Mouse (Mus musculus): ENCODE results near the gene Krtap1-3. TPM values are rescaled to one million over a fixed set of nuclear protein-coding genes. Genes with fewer than 3 reads are reported as not detected.

The Krtap1-3 gene
- total RNA-seq, 2 experiments from 2014 or later, result not detected

DNA sequence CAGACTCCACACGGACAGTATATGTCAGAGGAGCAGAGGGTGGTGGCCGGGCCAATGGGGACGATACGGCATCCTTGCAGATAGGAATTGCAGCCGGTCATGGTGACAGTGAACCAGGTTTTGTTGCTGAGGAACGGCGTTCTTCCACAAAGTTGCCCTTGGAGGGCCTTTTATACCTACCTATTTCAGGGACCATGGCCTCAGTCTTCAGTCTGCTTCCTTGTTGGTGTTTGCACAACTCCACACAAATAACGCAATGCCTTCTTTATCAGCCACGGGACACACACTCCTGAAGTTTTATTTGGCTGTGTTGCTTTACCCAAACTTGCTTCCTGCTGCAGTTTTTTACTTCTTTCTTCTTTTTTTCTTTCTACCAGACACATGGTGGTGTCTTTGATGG, 31.8 kb downstream of the Krtap1-3 start, which contains the start of gene Gm11939:
Gene Gm11939, minus strand, starts transcription at position 101 of the 400 bp plus-strand sequence.
- ATAC-seq (replicated peaks; ENCODE audit: poor library complexity), result no peak

GRCm38 (mm10) chr11:99557976-99558745, 33.0 kb downstream of the Krtap1-3 start:
- ATAC-seq (replicated peaks; ENCODE audit: poor library complexity), result no peak

GRCm38 (mm10) chr11:99556753-99557152, 34.4 kb downstream of the Krtap1-3 start, which contains the start of gene Krtap3-2:
Gene Krtap3-2 (minus strand): TSS chr11:99556853.
- ATAC-seq (replicated peaks; ENCODE audit: poor library complexity), result no peak

DNA sequence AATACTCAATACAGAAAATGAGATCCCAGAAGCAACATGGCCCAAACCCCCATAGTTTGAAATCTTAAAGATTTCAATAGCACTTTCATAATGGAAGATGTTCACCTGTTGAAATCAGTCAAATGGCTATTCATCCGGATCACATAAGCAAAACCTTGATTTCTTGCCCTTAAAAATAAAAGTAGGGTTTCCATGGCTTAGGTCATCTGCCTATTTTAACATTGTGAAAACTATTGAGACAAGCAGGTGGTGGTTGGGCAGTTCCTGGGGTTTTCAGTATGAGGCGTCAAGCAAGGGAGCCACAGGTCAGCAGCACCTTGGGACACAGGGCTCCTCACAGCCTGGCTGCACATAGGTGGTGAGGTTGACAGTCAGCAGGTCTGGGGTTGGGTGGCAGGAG, 34.9 kb downstream of the Krtap1-3 start:
- ATAC-seq (replicated peaks; ENCODE audit: poor library complexity), result no peak

- ATAC-seq (replicated peaks; ENCODE audit: poor library complexity), result no peak
These were observed 40.4 kb downstream of the Krtap1-3 start, which contains the start of gene Krtap3-3 for GRCm38 (mm10) chr11:99550765-99551164. Gene Krtap3-3 (minus strand): TSS chr11:99550865.

DNA sequence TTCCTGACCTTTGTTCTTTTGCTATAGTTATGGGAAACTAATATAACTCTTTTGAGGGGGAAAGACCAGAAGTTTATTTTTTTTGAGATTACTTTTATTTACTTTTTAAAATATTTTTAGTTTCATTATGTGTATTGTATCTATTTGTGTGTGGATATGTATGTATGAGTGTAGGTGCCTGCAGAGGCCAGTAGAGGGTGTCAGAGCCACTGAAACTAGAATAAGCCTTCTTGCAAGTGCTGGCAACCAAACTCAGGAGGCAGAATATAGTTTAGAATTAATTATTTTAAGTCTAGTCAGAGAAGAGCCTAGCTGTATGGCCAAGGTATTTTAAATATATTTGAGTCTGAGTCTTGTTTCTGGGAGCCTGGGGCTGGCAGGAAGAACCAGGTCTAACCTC, 43.2 kb downstream of the Krtap1-3 start:
- no peak for ATAC-seq (replicated peaks; ENCODE audit: poor library complexity)

Other genes starting within 250 kb of the Krtap1-3 start
Only the 30 nearest of the 36 such genes appear.
- gene Krt10, start 202.0 kb downstream of the Krtap1-3 start, total RNA-seq (2015), result 2.3 and 7.2 TPM in 2 replicates
- gene Krt10, start 202.0 kb downstream of the Krtap1-3 start, total RNA-seq (2017), result 0.47 TPM in 1 of 2 replicates, not detected in the other
- gene Krt12, start 169.1 kb downstream of the Krtap1-3 start, total RNA-seq (2015), result not detected in 2 replicates
- gene Krt12, start 169.1 kb downstream of the Krtap1-3 start, total RNA-seq (2017), result not detected in 2 replicates
- gene Krt20, start 153.2 kb downstream of the Krtap1-3 start, total RNA-seq (2015), result not detected in 2 replicates
- gene Krt20, start 153.2 kb downstream of the Krtap1-3 start, total RNA-seq (2017), result not detected in 2 replicates
- gene Krt23, start 98.2 kb downstream of the Krtap1-3 start, total RNA-seq (2015), result not detected in 2 replicates
- gene Krt23, start 98.2 kb downstream of the Krtap1-3 start, total RNA-seq (2017), result not detected in 2 replicates
- not detected in 2 replicates for gene Krt39, start 70.0 kb downstream of the Krtap1-3 start, total RNA-seq (2015)
- gene Krt39, start 70.0 kb downstream of the Krtap1-3 start, total RNA-seq (2017), result not detected in 2 replicates
- gene Krt40, start 48.2 kb downstream of the Krtap1-3 start, total RNA-seq (2015), result not detected in 2 replicates
- gene Krt40, start 48.2 kb downstream of the Krtap1-3 start, total RNA-seq (2017), result not detected in 2 replicates
- gene Krtap3-3, start 40.5 kb downstream of the Krtap1-3 start, total RNA-seq (2015), result not detected in 2 replicates
- gene Krtap3-3, start 40.5 kb downstream of the Krtap1-3 start, total RNA-seq (2017), result not detected in 2 replicates
- gene Krtap3-2, start 34.5 kb downstream of the Krtap1-3 start, total RNA-seq (2015), result not detected in 2 replicates
- gene Krtap3-2, start 34.5 kb downstream of the Krtap1-3 start, total RNA-seq (2017), result not detected in 2 replicates
- not detected in 2 replicates for gene Gm11939, start 31.9 kb downstream of the Krtap1-3 start, total RNA-seq (2015)
- gene Gm11939, start 31.9 kb downstream of the Krtap1-3 start, total RNA-seq (2017), result not detected in 2 replicates
- not detected in 2 replicates for gene Krtap3-1, start 24.7 kb downstream of the Krtap1-3 start, total RNA-seq (2015)
- gene Krtap3-1, start 24.7 kb downstream of the Krtap1-3 start, total RNA-seq (2017), result not detected in 2 replicates
- not detected in 2 replicates for gene Krtap1-5, start 10.3 kb downstream of the Krtap1-3 start, total RNA-seq (2015)
- not detected in 2 replicates for gene Krtap1-5, start 10.3 kb downstream of the Krtap1-3 start, total RNA-seq (2017)
- not detected in 2 replicates for gene Krtap1-4, start 7.7 kb downstream of the Krtap1-3 start, total RNA-seq (2015)
- not detected in 2 replicates for gene Krtap1-4, start 7.7 kb downstream of the Krtap1-3 start, total RNA-seq (2017)
- gene Krtap9-3, start 6.8 kb upstream of the Krtap1-3 start, total RNA-seq (2015), result not detected in 2 replicates
- gene Krtap9-3, start 6.8 kb upstream of the Krtap1-3 start, total RNA-seq (2017), result not detected in 2 replicates
- gene Gm11938, start 12.0 kb upstream of the Krtap1-3 start, total RNA-seq (2015), result not detected in 2 replicates
- gene Gm11938, start 12.0 kb upstream of the Krtap1-3 start, total RNA-seq (2017), result not detected in 2 replicates
- gene Gm11937, start 18.9 kb upstream of the Krtap1-3 start, total RNA-seq (2015), result not detected in 2 replicates
- not detected in 2 replicates for gene Gm11937, start 18.9 kb upstream of the Krtap1-3 start, total RNA-seq (2017)
- not detected in 2 replicates for gene Krtap2-4, start 23.5 kb upstream of the Krtap1-3 start, total RNA-seq (2015)
- gene Krtap2-4, start 23.5 kb upstream of the Krtap1-3 start, total RNA-seq (2017), result not detected in 2 replicates
- not detected in 2 replicates for gene Gm11562, start 29.1 kb upstream of the Krtap1-3 start, total RNA-seq (2015)
- not detected in 2 replicates for gene Gm11562, start 29.1 kb upstream of the Krtap1-3 start, total RNA-seq (2017)
- not detected in 2 replicates for gene Krtap4-1, start 36.9 kb upstream of the Krtap1-3 start, total RNA-seq (2015)
- gene Krtap4-1, start 36.9 kb upstream of the Krtap1-3 start, total RNA-seq (2017), result not detected in 2 replicates
- gene Krtap4-2, start 43.7 kb upstream of the Krtap1-3 start, total RNA-seq (2015), result not detected in 2 replicates
- gene Krtap4-2, start 43.7 kb upstream of the Krtap1-3 start, total RNA-seq (2017), result not detected in 2 replicates
- gene Krtap4-7, start 52.8 kb upstream of the Krtap1-3 start, total RNA-seq (2015), result not detected in 2 replicates
- not detected in 2 replicates for gene Krtap4-7, start 52.8 kb upstream of the Krtap1-3 start, total RNA-seq (2017)
- not detected in 2 replicates for gene Gm11555, start 58.9 kb upstream of the Krtap1-3 start, total RNA-seq (2015)
- gene Gm11555, start 58.9 kb upstream of the Krtap1-3 start, total RNA-seq (2017), result not detected in 2 replicates
- gene Gm11563, start 67.6 kb upstream of the Krtap1-3 start, total RNA-seq (2015), result not detected in 2 replicates
- not detected in 2 replicates for gene Gm11563, start 67.6 kb upstream of the Krtap1-3 start, total RNA-seq (2017)
- not detected in 2 replicates for gene Krtap4-6, start 74.6 kb upstream of the Krtap1-3 start, total RNA-seq (2015)
- not detected in 2 replicates for gene Krtap4-6, start 74.6 kb upstream of the Krtap1-3 start, total RNA-seq (2017)
- gene Gm14190, start 99.4 kb upstream of the Krtap1-3 start, total RNA-seq (2015), result not detected in 2 replicates
- gene Gm14190, start 99.4 kb upstream of the Krtap1-3 start, total RNA-seq (2017), result not detected in 2 replicates
- gene Gm14180, start 143.0 kb upstream of the Krtap1-3 start, total RNA-seq (2015), result not detected in 2 replicates
- not detected in 2 replicates for gene Gm14180, start 143.0 kb upstream of the Krtap1-3 start, total RNA-seq (2017)
- gene Gm11595, start 181.6 kb upstream of the Krtap1-3 start, total RNA-seq (2015), result not detected in 2 replicates
- gene Gm11595, start 181.6 kb upstream of the Krtap1-3 start, total RNA-seq (2017), result not detected in 2 replicates
- gene Krtap4-8, start 189.4 kb upstream of the Krtap1-3 start, total RNA-seq (2015), result not detected in 2 replicates
- gene Krtap4-8, start 189.4 kb upstream of the Krtap1-3 start, total RNA-seq (2017), result not detected in 2 replicates
- not detected in 2 replicates for gene Krtap4-9, start 193.9 kb upstream of the Krtap1-3 start, total RNA-seq (2015)
- gene Krtap4-9, start 193.9 kb upstream of the Krtap1-3 start, total RNA-seq (2017), result not detected in 2 replicates
- not detected in 2 replicates for gene Gm11596, start 202.1 kb upstream of the Krtap1-3 start, total RNA-seq (2015)
- not detected in 2 replicates for gene Gm11596, start 202.1 kb upstream of the Krtap1-3 start, total RNA-seq (2017)
- gene Gm11569, start 207.6 kb upstream of the Krtap1-3 start, total RNA-seq (2015), result not detected in 2 replicates
- not detected in 2 replicates for gene Gm11569, start 207.6 kb upstream of the Krtap1-3 start, total RNA-seq (2017)